Mouse (Mus musculus) regulatory T cell (primary cell): ENCODE measurements around the gene Fabp1.

Source experiments
- in situ Hi-C: fragments of 300-600 bp; cut with MboI, MseI; formaldehyde crosslinking; loops from one replicate; pipeline ENCODE4 v1.15.1; 2025; ENCODE audit warnings: high pct_unique_total_duplicates

The Fabp1 gene

DNA sequence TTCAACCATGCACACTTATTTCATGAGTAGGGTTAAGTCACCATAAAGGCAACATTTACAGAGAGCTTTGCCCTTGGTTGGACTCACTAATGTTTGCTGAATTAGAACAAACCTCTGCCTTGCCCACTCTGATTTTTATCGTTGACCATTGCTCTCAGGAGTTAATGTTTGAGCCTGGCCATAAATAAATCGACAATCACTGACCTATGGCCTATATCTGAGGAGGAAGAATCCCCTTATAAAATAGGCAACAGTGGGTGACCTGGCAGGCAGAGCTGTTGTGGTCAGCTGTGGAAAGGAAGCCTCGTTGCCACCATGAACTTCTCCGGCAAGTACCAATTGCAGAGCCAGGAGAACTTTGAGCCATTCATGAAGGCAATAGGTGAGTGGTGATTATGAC, at the start of gene Fabp1:
Gene Fabp1 (plus strand): TSS at position 216 of the 400 bp plus-strand sequence.
- in situ Hi-C loops, result no loop called here

DNA sequence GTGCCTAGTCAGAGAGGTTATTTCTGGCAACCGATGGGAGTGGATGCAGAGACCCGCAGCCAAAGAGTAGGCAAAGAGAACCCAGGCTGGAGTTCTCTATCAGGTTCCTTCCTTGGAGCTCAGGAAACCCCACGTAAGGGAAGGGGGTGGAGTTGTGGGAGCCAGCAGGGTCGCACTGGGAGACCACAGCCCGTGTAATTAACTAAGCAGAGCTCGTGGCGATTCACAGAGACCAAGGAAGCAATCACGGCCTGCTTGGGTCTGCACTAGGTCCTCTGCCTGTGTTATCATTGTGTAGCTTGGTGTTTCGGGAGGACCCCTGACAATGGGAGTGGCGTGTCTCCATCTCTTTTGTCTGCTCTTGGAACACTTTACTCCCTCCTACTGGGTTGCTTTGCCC, 48.5 kb upstream of the Fabp1 start:
- in situ Hi-C loops, result loop anchor here (10.0 kb wide), 1 partner anchor 654 kb away; no protein-coding TSS in a partner anchor

DNA sequence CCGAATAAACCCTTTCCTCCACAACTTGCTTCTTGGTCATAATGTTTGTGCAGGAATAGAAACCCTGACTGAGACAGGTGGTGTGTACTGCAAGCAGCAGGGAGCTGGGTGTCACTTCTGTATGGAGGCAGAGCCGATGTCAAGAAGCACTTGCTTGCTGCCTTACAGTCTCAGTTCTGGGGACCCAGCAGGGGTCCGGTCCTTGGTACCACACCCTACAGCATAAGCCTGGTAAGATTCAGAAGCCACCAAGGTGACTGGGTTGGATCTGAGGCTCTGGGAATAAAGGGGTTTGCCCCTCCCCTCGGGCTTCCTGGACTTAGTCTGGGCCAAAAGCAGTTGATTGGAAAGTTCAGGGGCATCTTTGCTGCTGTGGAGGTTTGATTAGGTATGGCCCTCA, 46.1 kb upstream of the Fabp1 start:
- in situ Hi-C loops, result loop anchor here (10.0 kb wide), 1 partner anchor 651 kb away; no protein-coding TSS in a partner anchor

DNA sequence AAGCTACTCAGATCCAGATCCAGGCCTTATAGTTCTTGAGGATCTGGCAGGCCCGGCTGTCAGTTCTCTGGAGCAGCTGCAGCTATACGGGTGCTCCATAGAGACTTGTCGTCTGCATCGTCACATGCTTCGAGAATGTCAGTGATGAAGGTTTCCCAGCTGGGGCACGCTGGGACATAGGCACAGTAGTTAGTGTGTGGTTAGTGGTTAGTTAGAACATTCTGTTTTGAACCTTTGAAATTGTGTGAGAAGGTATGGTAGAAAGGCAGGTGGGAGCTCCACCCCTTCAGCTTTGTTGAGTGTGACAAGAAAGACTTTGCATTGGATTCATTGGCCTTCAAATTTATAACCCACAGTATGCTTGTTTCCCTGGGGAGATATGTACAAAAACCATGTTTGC, 44.8 kb upstream of the Fabp1 start:
- in situ Hi-C loops, result loop anchor here (10.0 kb wide), 1 partner anchor 650 kb away; no protein-coding TSS in a partner anchor

DNA sequence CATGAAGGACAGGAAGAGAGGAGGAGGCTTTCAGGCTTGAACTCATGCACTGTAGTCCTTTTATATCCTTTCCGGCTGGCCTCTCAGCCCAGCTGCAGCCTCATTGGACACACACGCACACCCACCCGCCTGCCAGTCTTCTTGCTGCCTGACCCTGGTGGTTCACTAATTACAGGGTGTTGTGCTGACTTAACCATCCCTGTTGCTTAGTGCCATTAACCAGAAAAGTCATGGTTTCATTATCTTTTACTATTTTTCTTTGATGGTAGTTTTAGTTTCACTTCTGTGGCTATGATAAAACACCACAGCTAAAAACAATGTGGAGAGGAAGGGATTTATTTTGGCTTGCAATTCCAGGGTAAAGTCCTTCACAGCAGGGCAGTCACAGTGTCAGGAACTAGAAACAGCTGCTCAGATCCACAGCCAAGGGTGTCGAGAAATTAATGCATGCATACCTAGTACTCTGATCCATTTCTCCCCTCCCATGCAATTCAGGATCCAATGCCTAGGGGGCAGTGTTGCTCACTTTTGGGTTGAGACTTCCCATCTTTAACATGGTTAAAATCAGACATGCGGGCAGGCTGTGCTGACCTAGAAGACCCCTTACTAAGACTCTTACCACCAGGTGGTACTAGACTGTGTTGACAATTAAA, 42.8 kb upstream of the Fabp1 start:
- in situ Hi-C loops, result loop anchor here (10.0 kb wide), 1 partner anchor 648 kb away; no protein-coding TSS in a partner anchor

DNA sequence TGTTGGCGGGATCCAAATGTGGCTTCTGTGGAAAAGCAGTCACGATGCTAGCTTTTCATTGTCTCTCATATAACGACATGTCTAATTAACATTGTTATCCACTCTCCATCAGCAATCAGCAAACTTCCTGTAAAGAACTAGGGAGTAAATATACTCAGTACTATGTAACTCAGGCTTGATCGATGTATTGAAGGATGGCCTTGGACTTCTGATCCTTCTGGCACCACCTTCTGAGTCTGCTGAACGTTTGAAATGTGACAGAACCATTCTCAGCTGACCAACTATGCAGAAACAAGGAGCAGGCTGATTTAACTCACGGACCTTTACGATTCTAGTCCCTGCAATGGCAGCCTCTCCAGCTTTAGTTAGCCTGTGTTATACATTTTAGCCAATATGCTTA, 38.3 kb upstream of the Fabp1 start:
- in situ Hi-C loops, result no loop called here

DNA sequence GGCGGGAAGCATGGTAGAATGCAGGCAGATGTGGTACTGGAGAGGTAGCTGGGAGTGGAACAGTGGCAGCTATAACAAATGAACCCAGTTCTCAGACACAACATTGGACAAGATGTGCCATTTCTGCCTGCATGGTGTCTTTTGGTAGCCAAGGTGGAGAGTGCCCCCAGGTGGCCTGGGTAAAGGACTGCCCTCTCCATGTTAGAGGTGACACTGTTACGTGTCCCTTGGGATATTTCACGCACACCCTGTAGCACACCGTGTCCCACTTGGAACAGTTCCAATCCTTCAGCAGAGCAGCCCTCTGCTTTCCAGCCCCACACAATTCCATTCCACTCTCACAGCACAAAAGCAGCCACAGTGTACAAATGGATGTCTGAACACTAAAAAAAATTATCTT, 37.4 kb upstream of the Fabp1 start:
- in situ Hi-C loops, result no loop called here

DNA sequence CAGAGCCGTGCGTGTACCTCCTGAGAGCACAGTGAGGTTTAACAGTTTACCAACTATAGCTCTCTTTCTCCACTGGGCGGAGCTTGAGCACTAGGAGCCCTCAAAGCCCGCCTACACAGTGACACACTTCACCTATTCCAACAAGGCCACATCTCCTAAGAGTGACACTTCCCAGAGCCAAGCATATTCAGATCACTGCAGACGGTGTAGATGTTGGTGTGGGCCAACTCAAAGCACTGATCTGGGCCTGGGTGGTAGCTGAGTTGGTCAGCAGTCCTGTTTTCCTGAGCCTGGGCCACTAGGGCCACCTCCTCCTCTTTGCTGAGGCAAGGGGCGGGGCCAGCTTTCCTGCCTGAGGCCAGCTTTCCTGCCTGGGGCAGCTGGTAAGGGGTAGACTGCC, 35.2 kb upstream of the Fabp1 start:
- in situ Hi-C loops, result no loop called here

DNA sequence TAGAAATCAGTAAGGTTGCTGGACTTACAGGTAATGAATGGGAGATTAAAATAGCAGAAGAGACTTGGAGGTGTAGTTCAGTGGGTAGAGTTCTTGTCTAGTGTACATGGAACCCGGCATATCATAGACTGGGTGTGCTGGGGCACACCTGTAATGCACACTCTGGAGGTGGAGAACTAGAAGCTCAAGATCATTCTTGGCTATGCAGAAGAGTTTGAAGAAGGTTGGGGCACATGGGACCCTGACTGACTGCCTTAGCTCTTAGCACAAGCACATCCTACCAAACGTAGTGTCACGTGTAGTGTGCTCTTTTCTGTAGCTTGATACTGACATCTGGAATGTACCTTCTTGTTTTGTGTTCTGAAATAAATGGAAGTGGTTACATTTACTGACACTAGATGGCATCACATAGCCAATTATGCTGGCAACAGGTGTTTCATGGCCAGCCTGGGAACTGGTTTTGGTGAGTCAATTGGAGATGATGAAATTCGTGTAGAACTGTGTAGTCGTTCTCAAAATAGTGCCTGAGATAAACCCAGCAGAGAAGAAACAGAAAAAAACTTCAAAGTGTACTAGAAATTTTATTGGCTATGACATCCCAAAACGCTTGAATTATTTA, 33.0 kb upstream of the Fabp1 start:
- in situ Hi-C loops, result no loop called here

DNA sequence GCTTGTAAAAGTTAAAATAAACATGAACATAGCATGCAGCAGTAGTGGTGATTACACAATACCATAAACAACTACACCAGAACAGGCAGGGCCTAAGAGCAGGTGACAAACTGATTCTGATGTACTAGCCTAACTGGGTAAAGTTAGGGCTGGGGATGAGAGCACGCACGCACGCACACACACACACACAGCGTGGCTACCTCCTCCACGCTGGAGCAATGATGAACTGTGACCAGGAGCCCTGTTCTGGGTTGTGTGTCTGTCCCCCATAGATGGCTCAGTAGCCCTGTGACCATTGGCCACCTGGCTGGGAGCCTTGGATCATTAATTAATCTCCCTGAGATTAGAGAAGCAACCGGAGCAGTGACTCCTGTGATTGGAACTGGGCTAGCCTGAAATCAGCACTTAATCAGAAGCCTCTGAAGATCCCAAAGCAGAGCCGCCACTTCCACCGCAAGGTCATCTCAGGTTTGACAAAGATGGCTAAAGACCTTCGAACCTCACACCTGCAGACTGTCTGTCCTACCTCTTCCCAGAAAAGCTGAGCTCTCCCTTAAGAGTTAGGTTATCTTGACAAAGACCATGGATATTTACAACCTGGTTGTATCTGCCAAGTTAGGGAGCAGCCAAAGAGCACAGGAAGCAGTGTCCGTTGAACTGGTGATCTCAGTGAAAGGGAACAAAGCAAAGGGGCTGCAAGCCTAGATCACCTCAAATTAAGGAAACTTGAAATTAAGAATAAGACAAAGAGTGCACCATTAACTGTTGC, 26.6 kb upstream of the Fabp1 start:
- in situ Hi-C loops, result loop anchor here (5.0 kb wide), 2 partner anchors 124 to 229 kb away; no protein-coding TSS in a partner anchor

DNA sequence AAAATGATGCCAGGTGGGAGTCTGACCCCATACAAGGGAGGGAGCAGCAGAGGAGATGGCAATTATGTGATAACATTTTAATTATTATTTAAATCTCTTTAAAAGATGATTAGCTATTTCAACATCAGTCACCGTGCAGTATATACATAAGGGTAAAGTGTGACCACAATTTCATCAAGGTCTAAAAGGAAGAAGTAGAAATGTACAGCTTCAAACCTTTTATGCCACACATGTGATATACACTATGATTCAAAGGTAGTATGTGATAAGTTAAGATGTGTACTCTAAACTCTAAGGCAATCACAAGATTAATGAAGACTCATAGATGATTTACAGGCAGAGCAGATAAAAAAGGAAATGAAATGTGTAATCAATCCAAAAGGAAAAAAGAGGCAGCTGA, 19.0 kb upstream of the Fabp1 start:
- in situ Hi-C loops, result no loop called here

DNA sequence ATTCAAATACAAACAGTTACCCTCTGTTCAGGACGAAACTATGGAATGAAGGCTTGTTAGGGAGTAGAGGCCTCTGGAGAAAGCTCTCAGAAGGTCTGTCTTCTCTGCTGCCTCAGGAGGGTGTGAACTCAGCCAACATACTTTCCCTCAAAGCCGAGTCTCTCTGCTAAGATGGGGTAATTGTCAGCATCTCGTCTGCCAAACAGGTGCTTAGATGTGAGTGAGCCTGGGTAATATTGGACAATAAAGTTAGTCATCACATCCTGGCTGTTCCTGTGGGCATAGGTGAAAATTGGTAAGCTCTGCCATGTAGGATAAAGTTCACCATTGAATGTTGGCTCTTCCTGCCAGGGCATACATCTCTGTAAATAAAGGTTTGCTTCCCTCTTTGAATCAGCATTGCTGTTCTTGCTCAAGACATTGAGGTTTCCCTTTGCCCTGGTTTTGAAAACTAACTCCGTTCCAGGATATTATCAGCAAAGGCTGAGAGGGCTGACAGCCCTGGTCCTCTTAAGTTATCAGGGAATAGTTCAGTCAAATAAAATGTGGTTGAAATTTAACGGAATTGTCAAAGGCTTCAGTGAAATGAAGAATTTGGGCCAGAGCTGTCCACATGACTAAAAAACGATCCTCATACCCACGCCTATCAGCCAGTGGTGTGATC, 14.6 kb upstream of the Fabp1 start:
- in situ Hi-C loops, result loop anchor here (5.0 kb wide), 1 partner anchor 57 kb away; no protein-coding TSS in a partner anchor

DNA sequence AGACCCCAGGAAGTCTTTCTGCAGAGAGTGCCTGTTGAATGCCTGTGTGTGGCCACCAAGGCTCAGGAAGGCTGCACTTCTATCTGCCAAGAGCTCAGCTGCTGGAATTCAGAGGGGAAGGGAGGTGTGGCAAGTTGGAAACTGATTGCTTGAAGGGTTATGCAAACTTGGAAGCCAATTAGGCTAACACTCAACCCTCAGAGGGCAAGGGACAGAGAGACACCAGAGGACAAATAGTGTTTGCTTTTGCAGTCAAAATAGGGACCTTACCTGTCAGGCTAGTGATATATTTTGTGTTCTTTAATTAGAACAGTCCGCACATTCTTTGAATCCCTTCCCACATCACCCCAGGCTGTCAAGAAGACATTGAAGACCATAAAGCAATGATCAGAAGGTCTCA, 10.0 kb upstream of the Fabp1 start:
- in situ Hi-C loops, result loop anchor here (5.0 kb wide), 1 partner anchor 53 kb away; no protein-coding TSS in a partner anchor

DNA sequence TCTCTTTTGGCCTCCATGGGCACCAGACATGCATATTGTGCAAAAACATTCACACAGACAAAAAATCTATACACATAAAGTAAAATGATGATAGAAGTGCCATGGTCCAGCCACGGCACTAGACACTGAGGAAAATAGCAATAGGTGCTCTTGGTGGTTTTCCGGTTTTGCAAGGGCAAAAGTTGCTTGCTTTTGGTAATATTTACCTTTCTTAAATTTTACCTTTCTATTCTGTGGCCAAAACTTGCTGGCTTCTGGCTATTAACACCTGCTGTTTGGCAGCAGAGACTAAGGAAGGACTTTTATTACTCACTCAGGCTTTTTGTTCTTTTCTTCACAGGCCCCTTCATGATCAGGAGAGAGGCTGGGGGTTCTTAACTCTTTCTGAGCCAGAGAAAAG, 9.1 kb upstream of the Fabp1 start:
- in situ Hi-C loops, result no loop called here

DNA sequence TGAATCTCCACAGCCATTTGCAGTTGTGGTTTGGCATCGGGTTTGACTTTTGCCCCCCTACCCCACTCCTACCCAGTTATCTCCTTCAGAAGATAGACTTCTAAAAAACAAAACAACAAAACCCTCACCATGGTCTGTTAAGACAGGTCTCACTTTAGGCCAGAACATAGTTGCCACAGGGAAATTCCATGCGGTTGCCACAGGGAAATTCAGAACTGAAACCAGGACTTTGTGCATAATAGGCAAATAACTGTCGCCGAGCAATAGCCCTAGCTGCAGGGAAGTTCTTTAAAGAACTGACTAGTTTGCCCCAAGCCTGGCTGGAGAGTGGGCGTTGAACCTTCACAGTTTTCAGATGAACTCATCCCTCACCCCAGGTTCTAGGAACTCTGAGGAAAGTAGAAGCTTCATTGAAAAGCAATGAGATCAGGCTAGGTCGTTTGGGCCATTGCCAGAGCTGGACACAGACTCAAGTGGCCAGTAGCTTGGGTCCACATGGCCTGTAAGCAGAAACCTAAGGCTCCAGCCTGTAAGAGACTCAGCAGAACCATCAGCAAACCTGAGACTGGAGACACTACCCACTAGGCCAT, 6.4 kb upstream of the Fabp1 start:
- in situ Hi-C loops, result no loop called here

DNA sequence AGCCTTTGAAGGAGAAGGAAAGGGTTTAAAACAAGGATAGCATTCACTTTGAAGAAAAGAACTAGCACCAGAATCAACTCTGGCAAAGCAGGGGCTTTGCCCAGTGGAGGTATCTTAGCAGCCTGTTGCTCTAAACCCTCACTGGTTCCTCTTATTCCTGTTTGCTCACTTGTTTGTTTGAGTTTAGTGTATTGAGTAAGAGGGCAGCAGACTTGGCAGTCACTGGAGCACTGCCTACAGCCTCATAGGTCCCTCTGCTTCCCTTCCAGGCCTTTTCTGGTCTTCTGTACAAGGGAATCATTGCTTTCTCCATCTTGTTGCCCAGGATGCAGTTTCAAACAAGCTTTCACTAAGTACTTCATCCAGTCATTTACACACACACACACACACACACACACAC, 3.5 kb upstream of the Fabp1 start:
- in situ Hi-C loops, result no loop called here

DNA sequence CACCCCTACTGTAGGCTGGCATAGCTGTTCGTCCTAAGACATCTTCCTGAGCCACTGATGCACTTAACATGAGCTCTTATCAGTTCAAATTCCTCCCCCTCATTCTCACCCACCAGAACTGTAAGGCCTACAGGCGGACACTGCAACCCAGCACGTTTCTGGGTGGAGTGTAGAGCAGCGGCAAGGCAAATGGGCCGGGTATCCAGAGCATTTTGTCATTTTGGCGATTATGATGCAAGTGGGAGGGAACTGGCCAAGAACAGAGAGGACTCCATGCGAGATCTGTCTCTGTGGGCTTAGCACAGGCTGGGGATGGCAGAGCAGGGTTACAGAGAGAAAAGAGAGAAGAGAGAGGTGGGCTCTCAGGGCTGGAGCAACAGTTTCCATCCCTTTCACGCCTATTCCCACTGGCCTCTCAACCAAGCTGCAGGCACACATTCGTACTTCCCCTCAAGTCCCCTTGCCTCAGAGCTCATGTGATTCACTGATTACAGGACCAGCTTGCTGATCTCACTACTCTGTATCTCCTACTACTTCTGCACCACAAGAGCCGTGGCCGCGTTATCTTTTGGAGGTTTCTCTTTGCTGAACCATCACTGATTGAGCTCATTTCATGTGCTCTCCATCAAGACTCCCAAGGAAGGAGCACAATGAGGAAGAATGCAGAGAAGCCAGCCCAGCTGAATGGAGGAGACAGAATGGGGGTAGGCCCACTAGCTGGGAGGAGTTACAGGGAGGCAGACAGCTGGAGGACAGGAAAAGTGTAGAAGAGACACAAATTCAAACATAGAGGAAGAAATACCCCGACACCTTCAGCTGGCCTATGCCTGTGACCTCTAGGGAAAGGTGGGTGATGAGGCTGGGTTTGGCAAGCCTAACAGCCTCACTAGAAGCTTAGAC, 1.7 kb upstream of the Fabp1 start:
- in situ Hi-C loops, result no loop called here

DNA sequence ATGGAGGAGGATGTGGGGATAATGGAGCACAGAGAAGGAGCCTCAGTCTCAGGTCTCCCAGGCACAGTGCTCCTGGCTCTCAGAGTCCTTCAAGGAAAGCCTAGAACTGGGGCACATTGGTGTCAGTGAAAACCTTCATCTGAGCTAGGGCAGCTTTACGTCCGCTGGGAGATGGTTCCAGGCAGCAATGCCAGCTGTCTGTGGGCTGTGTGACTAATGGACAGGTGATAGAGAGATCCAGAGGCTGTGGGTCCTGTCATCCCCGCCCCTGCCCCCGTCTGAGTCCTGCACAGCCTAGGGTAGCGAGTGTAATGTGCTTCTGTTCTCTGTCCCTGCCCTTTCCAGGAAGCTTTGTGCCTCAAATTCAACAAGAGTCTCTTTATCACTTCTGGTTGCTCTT, 2.3 kb downstream of the Fabp1 start:
- in situ Hi-C loops, result no loop called here

DNA sequence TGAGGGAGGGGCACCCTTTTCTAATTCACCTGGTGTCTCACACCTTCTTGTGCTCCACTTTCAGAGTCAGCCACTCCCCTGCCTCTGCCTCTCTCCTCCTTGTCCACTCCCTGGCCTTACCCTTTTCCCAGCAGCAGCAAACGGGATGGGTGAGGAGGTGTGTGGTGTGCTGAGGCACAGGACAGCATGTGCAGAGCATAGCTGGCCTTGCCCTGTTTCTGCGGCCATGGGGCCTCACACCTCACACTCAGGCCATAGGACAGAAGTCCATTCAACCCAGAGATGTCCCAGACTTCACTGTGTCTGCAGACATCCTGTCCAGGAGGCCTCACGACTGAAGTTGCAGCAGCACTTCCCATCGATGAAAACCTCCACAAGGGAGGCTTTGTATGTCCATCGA, 4.0 kb downstream of the Fabp1 start:
- in situ Hi-C loops, result no loop called here

DNA sequence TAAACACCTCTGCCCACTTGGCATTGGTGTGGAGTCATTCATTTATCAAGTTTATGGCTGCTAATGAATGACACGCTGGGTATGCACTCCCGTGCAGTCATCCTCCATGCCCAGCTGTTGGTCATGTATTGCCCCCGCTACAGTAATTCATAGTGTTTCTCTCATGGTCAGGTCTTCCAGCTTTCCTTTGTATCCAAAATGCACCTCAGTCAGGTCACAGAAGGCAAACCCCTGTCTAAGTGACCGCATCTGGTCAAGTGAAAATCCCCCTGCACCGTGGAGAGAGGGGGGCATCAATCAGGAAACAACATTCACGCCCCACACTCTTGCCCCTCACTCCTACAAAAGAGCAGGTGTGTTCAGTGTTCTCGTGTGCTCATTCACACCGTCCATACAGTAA, 4.5 kb downstream of the Fabp1 start:
- in situ Hi-C loops, result no loop called here

DNA sequence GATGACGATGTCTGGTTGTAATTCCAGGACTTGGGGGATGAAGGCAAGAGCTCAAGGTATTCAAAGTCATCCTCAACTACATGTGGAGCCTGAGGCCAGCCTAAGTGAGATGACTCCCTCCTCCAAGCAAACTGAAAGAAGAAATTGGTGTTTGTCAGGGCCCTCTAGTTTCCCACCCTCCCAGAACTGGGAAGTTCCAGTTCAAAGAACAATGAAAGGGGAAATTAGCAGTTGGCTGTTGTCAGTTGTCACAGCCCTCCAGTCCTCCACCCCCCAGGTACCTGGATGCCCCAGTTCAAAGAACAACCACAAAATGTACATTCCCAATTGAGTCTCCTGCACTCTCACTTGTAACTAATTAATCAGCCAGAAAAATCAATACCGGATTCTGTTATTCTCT, 9.1 kb downstream of the Fabp1 start:
- in situ Hi-C loops, result no loop called here
